Mouse (Mus musculus): Measurements from ENCODE around the gene Sema3g.

DNA sequence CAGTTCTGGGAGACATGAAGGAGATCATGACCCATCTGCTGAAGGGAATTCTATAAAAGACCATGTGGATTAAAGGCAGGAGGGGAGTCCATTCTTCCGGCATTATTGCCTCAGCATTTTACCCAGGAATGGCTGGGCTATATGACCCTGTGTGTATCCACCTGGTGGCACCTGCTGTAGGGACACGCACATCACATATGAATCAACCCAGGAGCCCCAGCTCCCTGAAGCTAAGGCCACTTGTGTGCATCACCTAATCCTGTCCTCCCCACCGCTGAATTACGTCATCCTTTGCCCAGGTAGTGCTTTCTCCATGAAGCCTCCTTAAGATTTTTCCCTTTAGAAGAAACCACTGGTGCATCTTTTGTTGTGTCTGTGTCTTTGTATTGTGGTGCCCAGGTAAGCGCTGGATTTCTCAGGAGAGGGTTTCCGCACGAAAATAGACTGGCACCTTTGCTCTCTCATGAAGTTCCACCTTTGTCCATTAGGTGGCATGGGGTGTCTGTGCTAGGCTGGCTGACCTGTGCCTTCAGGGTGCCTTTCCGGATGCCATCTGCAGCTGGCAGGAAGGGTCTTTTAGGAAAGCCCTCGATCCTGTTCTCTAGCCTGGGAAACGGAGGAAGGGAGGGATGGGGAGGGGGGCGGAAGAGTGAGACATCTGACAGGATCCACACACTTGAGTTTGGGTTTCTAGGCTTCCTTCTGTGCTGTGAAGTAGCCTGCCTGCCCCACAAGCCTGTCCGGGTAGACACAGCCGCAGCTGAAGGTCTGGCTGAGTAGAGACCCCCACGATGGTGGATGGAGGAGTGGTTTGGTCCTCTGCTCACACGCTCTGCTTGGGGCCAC lies 2.3 kb upstream of the Sema3g start:
- TF ChIP-seq CTCF (IDR thresholded peaks at IDR 0.05; ENCODE audit: low read depth, low read length) (peak; percentile 49; the same call in 1 of the 2 replicates), GATA1 (IDR thresholded peaks at IDR 0.05; ENCODE audit: borderline replicate concordance, low read length) (no peak), TAL1 (conservative IDR thresholded peaks at IDR 0.05; ENCODE audit: low read depth, low read length) (no peak)

Data from G1E (cell line).